Comparison of ENCODE assay signal across 1 mouse cellular context in genomic region chr2:92445890-92446289, GRCm38 (mm10).
TF ChIP-seq lines count a peak whose summit lies in the region.

No protein-coding gene starts in this region.

TF ChIP-seq in MEL, 35 proteins besides CTCF, POLR2A, EP300 and RAD21:
- TF ChIP-seq MXI1 (IDR thresholded peaks at IDR 0.05; ENCODE audit: low read depth, low read length): no peak
- no peak for TF ChIP-seq MAX (IDR thresholded peaks at IDR 0.05; ENCODE audit: low read length)
- TF ChIP-seq ZC3H11A (IDR thresholded peaks at IDR 0.05; ENCODE audit: low read depth, low read length): no peak
- TF ChIP-seq E2F4 (IDR thresholded peaks at IDR 0.05; ENCODE audit: borderline replicate concordance, low read depth, low read length): no peak
- no peak for TF ChIP-seq GATA1 (IDR thresholded peaks at IDR 0.05; ENCODE audit: low read depth, low read length)
TF ChIP-seq in MEL: peak in this region for 0.
